ENCODE assay signal across 12 mouse cellular contexts in genomic region chr10:68897524-68897923, GRCm38 (mm10).
A peak's percentile ranks its signal among the peaks of the same experiment; 100 is the strongest.
DNase-seq lines count a peak whose midpoint lies in the region; ATAC-seq lines count a peak whose summit lies in the region.
"Had no signal": no experiment of that assay in that cellular context is flagged by ENCODE, and none has a peak within 500 bp of the region (broad histone marks: within the 10 kb centered on the region; RNA-seq: fewer than 3 reads in every experiment).

No protein-coding gene starts in this region.

- no peak overlapping the region for H3K27ac ChIP-seq in forebrain, embryonic 13.5 days
- H3K27ac ChIP-seq in forebrain, embryonic 10.5 days, result no peak overlapping the region
- H3K27ac ChIP-seq in limb, embryonic 15.5 days, result no peak overlapping the region
- no peak overlapping the region for H3K27ac ChIP-seq in midbrain, embryonic 13.5 days
- H3K27ac ChIP-seq: heart, embryonic 13.5 days; lung, embryonic 15.5 days had no signal

- WGBS in forebrain, embryonic 13.5 days, result 67% methylated on average over 3 of the region's 3 CpGs
- WGBS in forebrain, embryonic 10.5 days, result 89% methylated on average over 3 of the region's 3 CpGs
- WGBS in limb, embryonic 15.5 days, result 31% methylated on average over 3 of the region's 3 CpGs
- WGBS in midbrain, embryonic 13.5 days, result 91% methylated on average over 3 of the region's 3 CpGs

- 0 out of 2 replicates have a peak, but pooled peaks have one; percentile 67 for ATAC-seq in forebrain, embryonic 13.5 days
- peak; percentile 76; the same call in 1 of the 2 replicates for ATAC-seq in limb, embryonic 15.5 days (ENCODE audit: insufficient number of reproducible peaks, low FRiP score, low TSS enrichment, low read depth)
- no peak for ATAC-seq in midbrain, embryonic 13.5 days
- ATAC-seq in CD4-positive, CD25-positive, alpha-beta regulatory T cell, adult 4 months, result no peak

- no peak overlapping the region for H3K4me3 ChIP-seq in forebrain, embryonic 13.5 days
- no peak overlapping the region for H3K4me3 ChIP-seq in forebrain, embryonic 10.5 days
- H3K4me3 ChIP-seq in limb, embryonic 15.5 days, result no peak overlapping the region
- H3K4me3 ChIP-seq in midbrain, embryonic 13.5 days (replicated peaks), result no peak overlapping the region
- H3K4me3 ChIP-seq: embryonic facial prominence, embryonic 13.5 days; heart, embryonic 13.5 days; lung, embryonic 15.5 days had no signal

- no peaks in the 10 kb centered on the region for H3K27me3 ChIP-seq in forebrain, embryonic 13.5 days
- no peaks in the 10 kb centered on the region for H3K27me3 ChIP-seq in forebrain, embryonic 10.5 days (ENCODE audit: poor library complexity, severe bottlenecking)
- no peaks in the 10 kb centered on the region for H3K27me3 ChIP-seq in limb, embryonic 15.5 days
- no peaks in the 10 kb centered on the region for H3K27me3 ChIP-seq in midbrain, embryonic 13.5 days
- H3K27me3 ChIP-seq: embryonic facial prominence, embryonic 13.5 days; heart, embryonic 13.5 days; lung, embryonic 15.5 days had no signal

- no peak for DNase-seq in forebrain, embryonic 10.5 days (ENCODE audit: extremely low spot score, low spot score)
- peak; percentile 89 for DNase-seq in Muller cell, postnatal 12 days (ENCODE audit: inconsistent ontology term)
- DNase-seq in heart, adult 8-10 months (ENCODE audit: low spot score), result peak; percentile 50
- DNase-seq in cerebellum, postnatal 36 days, result no peak
- DNase-seq: cerebellum, adult 11 months had no signal

- peaks cover 3% of the 10 kb centered on the region; the same call in 1 of the 2 replicates for H3K4me1 ChIP-seq in forebrain, embryonic 13.5 days
- H3K4me1 ChIP-seq in forebrain, embryonic 10.5 days, result no peaks in the 10 kb centered on the region
- H3K4me1 ChIP-seq in limb, embryonic 15.5 days, result peaks cover 8% of the 10 kb centered on the region
- H3K4me1 ChIP-seq in midbrain, embryonic 13.5 days (replicated peaks), result no peaks in the 10 kb centered on the region

- no peak overlapping the region for H3K4me2 ChIP-seq in forebrain, embryonic 13.5 days
- H3K4me2 ChIP-seq in limb, embryonic 15.5 days, result no peak overlapping the region
- H3K4me2 ChIP-seq in midbrain, embryonic 13.5 days (replicated peaks), result no peak overlapping the region
- H3K4me2 ChIP-seq: embryonic facial prominence, embryonic 13.5 days; heart, embryonic 13.5 days; lung, embryonic 15.5 days had no signal

- no peaks in the 10 kb centered on the region for H3K36me3 ChIP-seq in forebrain, embryonic 13.5 days (ENCODE audit: poor library complexity, severe bottlenecking)
- no peaks in the 10 kb centered on the region for H3K36me3 ChIP-seq in forebrain, embryonic 10.5 days (replicated peaks)
- no peaks in the 10 kb centered on the region for H3K36me3 ChIP-seq in limb, embryonic 15.5 days
- H3K36me3 ChIP-seq in midbrain, embryonic 13.5 days, result no peaks in the 10 kb centered on the region
- H3K36me3 ChIP-seq: embryonic facial prominence, embryonic 13.5 days; heart, embryonic 13.5 days; lung, embryonic 15.5 days had no signal

- no peak overlapping the region for H3K9ac ChIP-seq in forebrain, embryonic 13.5 days
- no peak overlapping the region for H3K9ac ChIP-seq in limb, embryonic 15.5 days
- H3K9ac ChIP-seq in midbrain, embryonic 13.5 days (replicated peaks), result no peak overlapping the region
- H3K9ac ChIP-seq: embryonic facial prominence, embryonic 13.5 days; heart, embryonic 13.5 days; lung, embryonic 15.5 days had no signal

- no peaks in the 10 kb centered on the region for H3K9me3 ChIP-seq in forebrain, embryonic 13.5 days (replicated peaks)
- no peaks in the 10 kb centered on the region for H3K9me3 ChIP-seq in forebrain, embryonic 10.5 days
- H3K9me3 ChIP-seq in limb, embryonic 15.5 days, result no peaks in the 10 kb centered on the region
- H3K9me3 ChIP-seq in midbrain, embryonic 13.5 days, result no peaks in the 10 kb centered on the region
- H3K9me3 ChIP-seq: embryonic facial prominence, embryonic 13.5 days; heart, embryonic 13.5 days; lung, embryonic 15.5 days had no signal

Comparison
In these comparisons a context has a peak if more than half of its experiments do, and no peak if none do; other contexts are left out.
1. ATAC-seq: peak in forebrain, embryonic 13.5 days (single experiment) and limb, embryonic 15.5 days (single experiment); none in midbrain, embryonic 13.5 days (single experiment) and CD4-positive, CD25-positive, alpha-beta regulatory T cell, adult 4 months (single experiment).
2. DNase-seq: peak in Muller cell, postnatal 12 days (single experiment) and heart, adult 8-10 months (single experiment); none in forebrain, embryonic 10.5 days (single experiment) and cerebellum, postnatal 36 days (0 of 2).